Mouse (Mus musculus) erythroblast, adult 5-6 weeks (primary cell): Measurements from ENCODE around the gene Arhgef10l. TPM values are rescaled to one million over a fixed set of nuclear protein-coding genes. Genes with fewer than 3 reads are reported as not detected.

Experiments
- ATAC-seq: replicated peaks from 2 replicates; pipeline ENCODE4 v1.8.0; 2016; ENCODE audit warnings: moderate number of reproducible peaks, mild to moderate bottlenecking, moderate TSS enrichment, inconsistent platforms; ENCODE audit not compliant: poor library complexity, low FRiP score, severe bottlenecking
- total RNA-seq, 2 experiments: library from RNA; stranded (forward) in 1 of 2; stranded (reverse) in 1 of 2; fragments of 150-400 nt in 1 of 2; fragments of 200-764, 138-1000 nt in 1 of 2; gene quantifications; 2 replicates each; pipeline versions ENCODE4 v1.2.3 to v1.2.4; 2015 to 2017; ENCODE audit warnings: low replicate concordance in 2 of 2

Gene Arhgef10l
- total RNA-seq, 2 experiments from 2014 or later = 2.6 to 7.3 TPM

DNA sequence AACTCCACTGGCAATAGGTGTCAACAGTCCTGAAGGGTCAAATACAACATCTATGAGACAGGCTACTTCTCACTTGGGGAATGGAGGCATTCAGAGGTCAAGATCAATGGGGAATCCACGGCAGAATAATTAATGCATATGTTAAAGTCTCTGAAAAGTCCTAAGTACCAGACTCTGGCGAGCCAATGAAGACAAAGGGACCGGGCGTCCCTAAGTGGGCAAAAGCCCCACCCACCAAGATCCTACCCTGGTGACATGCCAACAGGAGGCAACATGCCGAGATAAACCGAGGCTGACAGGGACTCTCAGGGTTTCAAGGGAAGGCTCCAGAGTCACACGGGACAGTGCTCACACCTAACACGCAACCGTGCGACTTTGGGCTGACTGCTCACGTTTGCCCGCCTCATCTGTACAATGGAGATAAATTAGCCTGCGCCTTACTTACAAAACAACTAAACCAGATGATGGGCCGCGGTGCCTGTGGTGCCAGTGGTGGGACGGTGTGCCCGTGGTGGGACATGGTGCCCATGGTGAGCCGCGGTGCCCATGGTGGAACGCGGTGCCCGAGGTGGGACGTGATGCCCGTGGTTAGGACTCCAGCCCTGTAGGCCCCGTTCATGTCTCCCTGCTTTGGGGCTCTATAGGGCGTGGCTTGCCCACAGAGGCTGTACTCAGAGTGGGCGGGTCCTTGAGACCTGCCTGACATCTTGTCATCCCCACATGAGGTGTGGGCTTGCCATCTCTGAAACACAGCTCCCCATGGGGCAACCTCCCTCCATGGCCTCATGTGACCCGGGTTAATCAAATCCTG lies 26.2 kb downstream of the Arhgef10l start:
- ATAC-seq = no peak

- ATAC-seq = no peak
Observed at GRCm38 (mm10) chr4:140638591-140638990, 27.2 kb downstream of the Arhgef10l start.

DNA sequence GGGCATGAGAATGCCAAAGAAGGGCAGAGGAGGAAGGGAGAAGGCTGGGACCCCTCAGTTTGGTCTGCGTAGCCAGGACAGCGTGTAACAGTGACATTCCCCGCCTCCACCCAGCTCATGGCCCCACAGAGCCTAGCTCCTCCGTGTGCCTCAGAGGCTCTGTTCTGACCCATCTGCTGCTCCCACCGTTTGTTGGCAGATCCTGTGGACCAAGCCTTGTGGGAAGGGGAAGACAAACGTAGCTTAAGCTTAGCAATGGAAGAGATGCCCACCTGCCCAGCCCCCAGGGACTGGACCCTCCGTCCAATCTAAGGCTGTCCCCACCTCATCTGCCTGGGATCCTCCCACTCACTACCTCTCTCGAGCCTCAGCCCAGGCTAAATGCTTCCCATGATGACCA lies 28.5 kb downstream of the Arhgef10l start:
- no peak for ATAC-seq

DNA sequence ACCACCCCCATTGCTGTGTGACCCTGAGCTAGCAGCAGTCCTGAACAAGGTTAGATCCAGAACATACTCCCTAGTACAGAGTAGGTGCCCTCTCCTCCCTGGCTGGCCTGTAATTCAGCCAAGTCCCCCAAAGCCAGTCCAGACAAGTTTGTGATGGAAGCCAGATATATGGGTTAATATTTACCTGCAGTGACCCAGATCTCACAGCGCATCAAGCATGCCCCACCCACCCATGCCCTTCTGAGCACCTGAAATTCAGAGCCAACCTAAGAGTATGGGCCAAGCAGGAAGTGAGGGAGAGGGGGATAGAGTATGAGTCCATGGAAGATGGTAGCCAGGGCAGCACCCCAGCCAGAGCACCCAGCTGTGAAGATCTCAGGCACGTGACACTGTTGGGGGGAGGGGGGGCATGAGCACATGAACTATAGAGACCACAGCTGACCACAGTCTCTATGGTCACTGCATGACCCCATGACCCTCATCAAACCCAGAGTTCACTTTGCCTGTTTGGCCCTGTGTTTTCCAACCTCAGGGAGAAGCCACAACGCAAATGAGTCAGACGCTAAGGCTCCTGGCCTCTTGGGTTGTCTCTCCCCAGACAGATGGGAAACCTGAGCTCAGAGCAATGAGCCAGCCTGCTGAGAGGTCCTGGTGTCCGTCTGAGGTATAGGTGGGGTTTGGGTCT lies 29.4 kb downstream of the Arhgef10l start:
- ATAC-seq = no peak

- no peak for ATAC-seq
Observed at GRCm38 (mm10) chr4:140634861-140635388, 30.9 kb downstream of the Arhgef10l start.

GRCm38 (mm10) chr4:140631276-140631849 lies 34.4 kb downstream of the Arhgef10l start:
- no peak for ATAC-seq

- no peak for ATAC-seq
Observed at GRCm38 (mm10) chr4:140630651-140631241, 35.1 kb downstream of the Arhgef10l start.

- no peak for ATAC-seq
Observed at GRCm38 (mm10) chr4:140630136-140630535, 35.7 kb downstream of the Arhgef10l start.

- no peak for ATAC-seq
Observed at GRCm38 (mm10) chr4:140628971-140629370, 36.8 kb downstream of the Arhgef10l start.

GRCm38 (mm10) chr4:140628412-140628943 lies 37.3 kb downstream of the Arhgef10l start:
- no peak for ATAC-seq

- ATAC-seq = no peak
Observed at GRCm38 (mm10) chr4:140625651-140626525, 39.9 kb downstream of the Arhgef10l start.

DNA sequence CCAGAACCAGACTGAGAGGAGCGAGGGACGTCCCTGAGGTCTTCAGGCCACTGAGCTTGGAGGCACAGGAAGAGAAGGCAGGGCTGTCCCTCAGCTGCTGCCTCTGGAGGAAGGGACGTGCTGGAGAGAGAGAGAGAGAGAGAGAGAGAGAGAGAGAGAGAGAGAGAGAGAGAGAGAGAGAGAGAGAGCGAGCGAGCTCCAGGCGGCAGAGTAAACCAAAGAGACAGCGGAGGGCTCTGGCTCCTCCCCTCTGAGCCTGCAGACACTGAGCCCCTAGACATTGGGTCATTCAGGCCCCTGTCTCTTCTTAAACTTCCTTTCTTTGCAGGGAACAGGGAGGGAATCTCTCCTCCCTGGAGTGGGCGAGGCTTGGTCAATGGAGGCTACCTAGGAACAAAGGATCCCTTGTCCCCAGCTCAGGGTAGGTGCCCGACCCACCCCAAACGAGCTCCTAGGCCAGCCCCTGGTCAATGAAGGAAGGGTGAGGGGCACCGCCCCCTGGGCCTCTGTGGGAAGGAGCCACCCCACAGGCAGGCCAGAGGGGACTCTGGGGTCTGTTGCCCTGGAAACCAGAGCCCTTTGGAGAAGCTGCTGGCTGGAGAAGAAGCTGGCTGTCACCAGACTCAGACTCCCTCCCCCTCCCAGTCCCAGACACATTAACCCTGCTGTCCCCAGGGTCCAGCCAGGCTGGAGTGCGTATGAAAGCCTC lies 41.2 kb downstream of the Arhgef10l start:
- ATAC-seq = no peak

DNA sequence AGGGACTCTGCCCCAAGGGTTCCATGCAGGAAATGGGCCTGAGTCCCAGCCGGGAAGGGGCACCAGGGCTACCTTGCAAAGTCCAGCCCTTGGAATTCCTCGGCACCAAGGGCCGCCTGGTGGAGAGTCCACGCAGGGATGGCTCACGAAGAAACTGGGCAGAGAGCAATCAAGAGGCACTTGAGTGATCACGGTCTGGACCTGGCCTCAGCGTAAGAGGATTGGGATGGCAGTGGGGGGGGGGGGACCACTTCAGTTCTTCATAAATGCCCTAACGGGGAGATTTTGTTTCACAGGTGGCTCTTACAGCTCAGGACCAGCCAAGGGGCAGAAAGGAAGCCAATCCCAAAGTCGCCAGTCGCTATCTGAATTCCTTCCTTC lies 41.7 kb downstream of the Arhgef10l start:
- ATAC-seq = no peak

DNA sequence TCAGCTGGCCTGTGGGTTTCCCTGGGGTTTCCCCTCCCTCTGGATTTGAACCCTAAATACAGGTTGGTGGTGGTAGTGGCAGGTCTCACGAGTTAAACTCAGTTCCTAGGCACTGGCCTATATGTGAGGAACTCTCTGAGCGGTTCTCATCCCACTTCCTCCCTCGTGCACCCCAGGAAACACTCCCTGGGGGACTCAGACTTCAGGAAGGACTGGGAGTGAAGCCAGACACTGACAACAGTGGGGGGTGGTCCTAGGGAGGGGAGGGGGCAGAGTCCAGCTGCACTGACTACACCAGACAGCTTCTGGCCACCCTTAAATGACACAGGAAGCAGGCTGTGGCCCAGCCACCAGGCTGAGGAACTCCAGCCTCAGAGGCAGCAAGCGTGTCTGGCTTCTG lies 43.0 kb downstream of the Arhgef10l start:
- ATAC-seq = no peak

DNA sequence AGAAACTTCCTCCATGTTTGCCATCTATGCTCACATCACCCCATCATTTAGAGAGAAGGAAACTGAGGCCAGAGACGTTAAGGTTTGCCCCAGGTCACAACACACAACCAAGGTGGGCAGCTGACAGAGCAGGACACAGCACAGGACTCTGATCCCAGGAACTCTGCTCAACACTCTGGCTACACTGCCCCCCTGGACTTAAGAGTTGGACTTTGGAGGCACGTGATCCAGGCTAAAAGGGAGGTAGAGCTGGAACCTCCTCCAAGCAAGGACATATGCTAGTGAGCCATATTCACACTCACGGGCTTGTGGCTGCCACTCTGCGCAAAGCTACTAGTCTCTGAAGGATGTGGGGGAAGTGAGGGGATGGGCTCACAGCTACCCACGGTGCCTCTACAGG lies 45.3 kb downstream of the Arhgef10l start:
- ATAC-seq = no peak

DNA sequence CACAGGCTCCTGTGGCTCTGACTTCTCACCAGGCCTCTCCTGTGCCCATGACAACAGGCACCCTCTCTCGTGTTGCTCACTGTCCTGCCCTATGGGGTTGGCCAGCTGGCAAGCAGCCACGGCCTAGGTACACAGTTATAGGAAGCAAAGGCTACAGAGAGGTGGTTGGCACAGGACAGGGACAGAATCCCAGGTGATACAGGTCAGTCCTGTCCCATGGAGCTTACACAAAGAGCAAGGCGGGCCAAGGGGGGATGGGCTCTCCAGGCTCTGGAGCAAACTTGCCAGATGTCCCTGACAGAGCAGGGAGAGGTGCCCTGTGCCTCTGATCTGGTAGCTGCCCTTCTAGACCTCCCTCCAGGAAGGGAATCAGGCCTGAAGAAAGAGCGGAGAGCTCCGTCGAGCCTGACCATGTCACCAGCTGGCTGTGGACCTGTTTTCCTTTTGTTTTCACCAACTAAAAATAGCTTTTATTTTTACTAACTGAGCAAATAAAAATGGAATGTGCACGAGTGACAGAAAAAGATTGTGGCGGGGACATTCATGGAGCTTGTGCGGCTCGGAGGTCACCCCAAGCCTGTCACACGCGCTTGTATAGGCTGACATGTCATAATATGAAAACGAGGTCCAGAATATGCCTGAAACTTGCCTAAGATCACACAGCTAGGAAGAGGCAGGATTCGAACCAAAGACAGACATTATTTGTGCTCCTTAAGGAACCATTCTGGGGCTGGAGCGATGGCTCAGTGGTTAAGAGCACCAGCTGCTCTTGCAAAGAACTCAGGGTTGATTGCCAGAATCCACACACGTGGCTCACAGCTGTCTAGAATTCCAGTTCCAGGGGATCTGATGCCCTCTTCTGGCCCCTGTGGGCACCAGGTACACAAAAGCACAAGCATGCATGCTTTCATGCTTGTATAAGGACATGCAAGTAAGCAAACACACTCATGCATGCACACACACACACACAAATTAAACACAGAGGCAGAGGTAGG lies 48.1 kb downstream of the Arhgef10l start:
- no peak for ATAC-seq

DNA sequence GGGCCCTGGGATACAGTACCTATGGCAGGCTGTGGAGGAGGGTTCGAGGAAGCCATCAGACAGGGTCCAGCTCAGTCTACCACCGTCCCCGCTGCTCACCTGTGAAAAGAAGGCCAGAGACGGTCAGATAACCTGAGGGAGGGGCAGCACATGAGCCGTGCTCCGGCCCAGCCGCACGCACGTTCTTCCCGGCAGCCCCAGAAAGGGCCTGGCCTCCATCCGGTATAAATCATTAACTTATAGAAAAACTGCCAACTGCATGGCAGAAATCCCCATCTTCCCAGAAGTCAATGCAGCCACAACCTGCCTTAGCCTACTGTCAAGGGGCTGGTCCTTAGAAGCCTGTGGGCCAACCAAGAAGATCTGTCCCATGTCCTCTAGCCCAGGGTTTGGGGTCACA lies 48.9 kb downstream of the Arhgef10l start:
- no peak for ATAC-seq
